Mouse (Mus musculus) gonadal fat pad, adult 2 months (tissue): ENCODE measurements around the gene Pitpnc1. TPM values are rescaled to one million over a fixed set of nuclear protein-coding genes. Genes with fewer than 3 reads are reported as not detected.

Experiments used
- DNase-seq: peaks from one replicate; pipeline ENCODE4 v3.0.0-alpha.2; 2012; ENCODE audit warnings: low read depth
- polyA plus RNA-seq: library from polyadenylated mRNA; depleted of rRNA; stranded (reverse); fragments of >200 nt; gene quantifications from 2 replicates; pipeline ENCODE4 v1.2.3, GENCODE M21; 2012

The Pitpnc1 gene
- polyA plus RNA-seq, 1 experiment, result 6.4 TPM

- DNase-seq, result no peak
These were observed 143.2 kb downstream of the Pitpnc1 start for GRCm38 (mm10) chr11:107327326-107327725.

GRCm38 (mm10) chr11:107325739-107326725 lies 144.5 kb downstream of the Pitpnc1 start:
- no peak for DNase-seq

GRCm38 (mm10) chr11:107325226-107325625 lies 145.3 kb downstream of the Pitpnc1 start:
- DNase-seq, result no peak

- no peak for DNase-seq
These were observed 147.3 kb downstream of the Pitpnc1 start for GRCm38 (mm10) chr11:107323173-107323572.

- DNase-seq, result no peak
These were observed 148.3 kb downstream of the Pitpnc1 start for GRCm38 (mm10) chr11:107322226-107322625.

GRCm38 (mm10) chr11:107321819-107322218 lies 148.7 kb downstream of the Pitpnc1 start:
- DNase-seq, result no peak

GRCm38 (mm10) chr11:107319861-107320260 lies 150.6 kb downstream of the Pitpnc1 start:
- no peak for DNase-seq

- no peak for DNase-seq
These were observed 152.7 kb downstream of the Pitpnc1 start for GRCm38 (mm10) chr11:107317653-107318281.

GRCm38 (mm10) chr11:107315475-107315874 lies 155.0 kb downstream of the Pitpnc1 start:
- DNase-seq, result no peak

- no peak for DNase-seq
These were observed 160.0 kb downstream of the Pitpnc1 start for GRCm38 (mm10) chr11:107310338-107311121.

- no peak for DNase-seq
These were observed 164.3 kb downstream of the Pitpnc1 start for GRCm38 (mm10) chr11:107306170-107306569.

GRCm38 (mm10) chr11:107302141-107302540 lies 168.4 kb downstream of the Pitpnc1 start:
- DNase-seq, result no peak

GRCm38 (mm10) chr11:107300235-107300634 lies 170.3 kb downstream of the Pitpnc1 start:
- DNase-seq, result no peak

- no peak for DNase-seq
These were observed 170.9 kb downstream of the Pitpnc1 start for GRCm38 (mm10) chr11:107299511-107300120.

GRCm38 (mm10) chr11:107296176-107296575 lies 174.3 kb downstream of the Pitpnc1 start:
- DNase-seq, result no peak

GRCm38 (mm10) chr11:107292036-107292435 lies 178.5 kb downstream of the Pitpnc1 start:
- no peak for DNase-seq

GRCm38 (mm10) chr11:107288186-107288563 lies 182.3 kb downstream of the Pitpnc1 start:
- DNase-seq, result no peak

GRCm38 (mm10) chr11:107287215-107288185 lies 183.0 kb downstream of the Pitpnc1 start:
- DNase-seq, result no peak

- no peak for DNase-seq
These were observed 184.8 kb downstream of the Pitpnc1 start for GRCm38 (mm10) chr11:107285731-107286130.

GRCm38 (mm10) chr11:107283632-107284031 lies 186.9 kb downstream of the Pitpnc1 start:
- DNase-seq, result no peak
